ENCODE assay signal across 21 mouse cellular contexts in genomic region chrX:160804409-160805150, GRCm38 (mm10). TPM values are rescaled to one million over a fixed set of nuclear protein-coding genes. Genes with fewer than 3 reads are reported as not detected.
DNase-seq lines count a peak whose midpoint lies in the region; ATAC-seq and TF ChIP-seq lines count a peak whose summit lies in the region.
"Had no signal": no experiment of that assay in that cellular context is flagged by ENCODE, and none has a peak within 500 bp of the region (broad histone marks: within the 10 kb centered on the region; RNA-seq: fewer than 3 reads in every experiment).

No protein-coding gene starts in this region.

- no peaks in the 10 kb centered on the region for H3K27me3 ChIP-seq in forebrain, embryonic 14.5 days (replicated peaks; ENCODE audit: control insufficient read depth, insufficient read depth, low read length)
- no peaks in the 10 kb centered on the region for H3K27me3 ChIP-seq in forebrain, embryonic 16.5 days (replicated peaks; ENCODE audit: control insufficient read depth, insufficient read depth, low read length)
- H3K27me3 ChIP-seq: hindbrain, embryonic 15.5 days had no signal

- 87% methylated on average over 4 of the region's 4 CpGs for WGBS in forebrain, embryonic 14.5 days
- WGBS in forebrain, embryonic 16.5 days = 69% methylated on average over 4 of the region's 4 CpGs

- H3K9ac ChIP-seq in forebrain, embryonic 14.5 days (ENCODE audit: low read length) = no peak overlapping the region
- H3K9ac ChIP-seq in forebrain, embryonic 16.5 days (replicated peaks; ENCODE audit: low read depth, low read length) = no peak overlapping the region
- H3K9ac ChIP-seq: embryonic facial prominence, embryonic 15.5 days; hindbrain, embryonic 15.5 days; liver, embryonic 13.5 days had no signal

- no peaks in the 10 kb centered on the region for H3K4me1 ChIP-seq in forebrain, embryonic 14.5 days (ENCODE audit: control insufficient read depth, insufficient read depth, low read length)
- H3K4me1 ChIP-seq in forebrain, embryonic 16.5 days (replicated peaks; ENCODE audit: control insufficient read depth, insufficient read depth, low read length) = 0 out of 2 replicates have a peak, but pooled peaks cover 3% of the 10 kb centered on the region
- H3K4me1 ChIP-seq in cortical plate, adult 2 months (ENCODE audit: control insufficient read depth, insufficient read depth, low read length) = peaks cover 2% of the 10 kb centered on the region
- H3K4me1 ChIP-seq: embryonic facial prominence, embryonic 15.5 days; hindbrain, embryonic 15.5 days; liver, embryonic 13.5 days had no signal

- TF ChIP-seq POLR2A in cortical plate, adult 2 months (IDR thresholded peaks at IDR 0.05; ENCODE audit: extremely low read depth, insufficient read depth, low read length) = no peak

- H3K4me2 ChIP-seq in forebrain, embryonic 14.5 days (ENCODE audit: low read length) = no peak overlapping the region
- no peak overlapping the region for H3K4me2 ChIP-seq in forebrain, embryonic 16.5 days (ENCODE audit: low read length)
- H3K4me2 ChIP-seq: embryonic facial prominence, embryonic 15.5 days; hindbrain, embryonic 15.5 days; liver, embryonic 13.5 days had no signal

- no peaks in the 10 kb centered on the region for H3K36me3 ChIP-seq in forebrain, embryonic 14.5 days (ENCODE audit: control insufficient read depth, insufficient read depth, low read length)
- no peaks in the 10 kb centered on the region for H3K36me3 ChIP-seq in forebrain, embryonic 16.5 days (ENCODE audit: control insufficient read depth, insufficient read depth)
- H3K36me3 ChIP-seq: embryonic facial prominence, embryonic 15.5 days; hindbrain, embryonic 15.5 days; liver, embryonic 13.5 days had no signal

- ATAC-seq in forebrain, embryonic 14.5 days = no peak
- no peak for ATAC-seq in forebrain, embryonic 16.5 days

- no peak for TF ChIP-seq CTCF in cortical plate, adult 2 months (IDR thresholded peaks at IDR 0.05; ENCODE audit: extremely low read depth, insufficient read depth, low read length)

- no peak overlapping the region for H3K27ac ChIP-seq in forebrain, embryonic 14.5 days (ENCODE audit: low read depth, low read length)
- H3K27ac ChIP-seq in forebrain, embryonic 16.5 days (ENCODE audit: low read length) = no peak overlapping the region
- 0 out of 2 replicates have a peak overlapping the region, but pooled peaks have one; percentile 17 for H3K27ac ChIP-seq in cortical plate, adult 2 months (ENCODE audit: insufficient read depth, low read length)
- H3K27ac ChIP-seq: embryonic facial prominence, embryonic 15.5 days; gastrocnemius, adult 2 months; heart, adult 2 months; hindbrain, embryonic 15.5 days; kidney, postnatal 0 days; liver, embryonic 13.5 days had no signal

- H3K9me3 ChIP-seq in forebrain, embryonic 14.5 days (replicated peaks; ENCODE audit: control insufficient read depth, low read length) = no peaks in the 10 kb centered on the region
- no peaks in the 10 kb centered on the region for H3K9me3 ChIP-seq in forebrain, embryonic 16.5 days (ENCODE audit: control insufficient read depth, low read length)
- H3K9me3 ChIP-seq: embryonic facial prominence, embryonic 15.5 days; hindbrain, embryonic 15.5 days; liver, embryonic 13.5 days had no signal

- DNase-seq in forebrain, embryonic 14.5 days (ENCODE audit: low spot score) = peak; percentile 3
- peak; percentile 14 for DNase-seq in layer of hippocampus, adult 9-11 months
- no peak for DNase-seq in layer of hippocampus, adult 11-12 months (ENCODE audit: low spot score)
- DNase-seq in adipocyte (ENCODE audit: low spot score) = peak; percentile 12
- no peak for DNase-seq in thymus, postnatal 4 days
- DNase-seq: B cell, adult 2 months; cerebellum, adult 11-12 months; gastrocnemius, adult 2 months; heart, adult 2 months; heart, postnatal 10 days; left cerebral cortex, postnatal 4 days; liver, embryonic 13.5 days; thymus, postnatal 14 days had no signal

- no peak overlapping the region for H3K4me3 ChIP-seq in forebrain, embryonic 14.5 days (ENCODE audit: low read depth, low read length)
- H3K4me3 ChIP-seq in forebrain, embryonic 16.5 days (replicated peaks; ENCODE audit: low read length) = no peak overlapping the region
- H3K4me3 ChIP-seq in cortical plate, adult 2 months (ENCODE audit: insufficient read depth, low read length) = no peak overlapping the region
- H3K4me3 ChIP-seq: embryonic facial prominence, embryonic 15.5 days; gastrocnemius, adult 2 months; heart, adult 2 months; hindbrain, embryonic 15.5 days; liver, embryonic 13.5 days had no signal

RNA-seq across cellular contexts. Expression of gene Rs1, which starts 36.8 kb away (rescaled TPM):
- 0.06 TPM in 1 of 2 replicates, not detected in the other for polyA plus RNA-seq in forebrain, embryonic 14.5 days (2014; fragmentation: Nextera tagmentation; extraction: Ambion mirVana)
- 0.07 and 0.18 TPM in 2 replicates for polyA plus RNA-seq in forebrain, embryonic 16.5 days (2015; fragmentation: Nextera tagmentation; extraction: Ambion mirVana)
- polyA plus RNA-seq in cortical plate, adult 2 months (2012; rRNA removed) = 0.06 TPM in 2 replicates
- polyA plus RNA-seq: embryonic facial prominence, embryonic 15.5 days; kidney, postnatal 0 days; liver, embryonic 13.5 days; midbrain, postnatal 0 days; neural tube, embryonic 11.5 days; small intestine, adult 2 months had no signal

Comparison
In these comparisons a context has a peak if more than half of its experiments do, and no peak if none do; other contexts are left out.
1. DNase-seq: peak in forebrain, embryonic 14.5 days (single experiment), layer of hippocampus, adult 9-11 months (single experiment) and adipocyte (single experiment); none in layer of hippocampus, adult 11-12 months (single experiment) and thymus, postnatal 4 days (single experiment).